Mouse (Mus musculus): ENCODE results near the gene Vmn1r48. TPM values are rescaled to one million over a fixed set of nuclear protein-coding genes. Genes with fewer than 3 reads are reported as not detected.

Vmn1r48 gene
- total RNA-seq (2023), result not detected

DNA sequence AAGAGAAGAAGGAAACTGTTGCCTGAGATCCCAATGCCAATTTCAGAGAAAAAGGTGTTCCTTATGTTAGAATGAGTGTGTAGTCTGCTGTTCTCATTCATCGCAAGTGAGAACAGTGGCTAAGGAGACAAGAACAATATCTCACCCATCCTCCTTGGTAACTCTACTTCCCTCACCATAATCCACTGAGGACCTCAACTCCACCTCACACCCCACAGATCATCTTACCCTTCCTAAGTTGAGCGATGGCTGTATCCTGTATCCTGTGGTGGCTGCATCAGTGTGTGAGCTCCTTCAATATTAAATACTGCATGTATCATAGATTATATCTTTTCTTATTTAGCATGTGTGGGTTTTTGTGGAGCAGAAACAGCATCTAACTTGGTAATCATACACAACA, at the start of gene Vmn1r48:
Vmn1r48 (minus strand) TSS at position 101 of the 400 bp plus-strand sequence.

GRCm38 (mm10) chr6:90078406-90078805, 41.8 kb upstream of the Vmn1r48 start, which contains the start of gene Vmn1r49:
TSS of gene Vmn1r49 (minus strand) at chr6:90078506.

GRCm38 (mm10) chr6:90015847-90016246, 20.8 kb downstream of the Vmn1r48 start, which contains the start of gene Vmn1r47:
TSS of gene Vmn1r47 (plus strand) at chr6:90016147.

Other genes with a start within 250 kb of the Vmn1r48 start
- gene Vmn1r42, start 160.4 kb downstream of the Vmn1r48 start, total RNA-seq (2023), result not detected
- not detected for gene Vmn1r43, start 160.4 kb downstream of the Vmn1r48 start, total RNA-seq (2023)
- gene Vmn1r44, start 153.2 kb downstream of the Vmn1r48 start, total RNA-seq (2023), result not detected
- not detected for gene Vmn1r45, start 96.2 kb downstream of the Vmn1r48 start, total RNA-seq (2023)
- not detected for gene Vmn1r46, start 67.5 kb downstream of the Vmn1r48 start, total RNA-seq (2023)
- not detected for gene Vmn1r47, start 20.7 kb downstream of the Vmn1r48 start, total RNA-seq (2023)
- not detected for gene Vmn1r49, start 41.7 kb upstream of the Vmn1r48 start, total RNA-seq (2023)
- not detected for gene Vmn1r50, start 64.6 kb upstream of the Vmn1r48 start, total RNA-seq (2023)
- gene Vmn1r51, start 85.8 kb upstream of the Vmn1r48 start, total RNA-seq (2023), result not detected
- not detected for gene Vmn1r52, start 138.0 kb upstream of the Vmn1r48 start, total RNA-seq (2023)
- gene V1ra8, start 166.0 kb upstream of the Vmn1r48 start, total RNA-seq (2023), result not detected
- gene Vmn1r53, start 187.6 kb upstream of the Vmn1r48 start, total RNA-seq (2023), result not detected
- gene Vmn1r54, start 209.5 kb upstream of the Vmn1r48 start, total RNA-seq (2023), result not detected

All from CD8-positive naive resting alpha-beta T cell, adult 57 days (primary cell).